Mouse (Mus musculus) midbrain, postnatal 0 days (tissue): ENCODE data around the gene Rlbp1. TPM values are rescaled to one million over a fixed set of nuclear protein-coding genes. Genes with fewer than 3 reads are reported as not detected.

Experiments used
- ATAC-seq: fragments of 200-750 bp; cut with Nextera tagmentation; 2 replicates; pipeline ENCODE4 v1.8.0; 2017; ENCODE audit warnings: moderate number of reproducible peaks, mild to moderate bottlenecking, moderate TSS enrichment, moderate library complexity; ENCODE audit not compliant: low FRiP score
- DNase-seq: peaks from one replicate; pipeline ENCODE4 v3.0.0-alpha.2; 2015; ENCODE audit warnings: low spot score
- H3K27ac ChIP-seq: fragments of 300-500 bp; sonication (generic); 2 replicates; pipeline ENCODE4 v1.5.1; 2014; ENCODE audit warnings: low read depth, mild to moderate bottlenecking, low read length, mixed read lengths
- H3K27me3 ChIP-seq: fragments of 300-500 bp; sonication (generic); 2 replicates; pipeline ENCODE4 v1.6.1; 2014; ENCODE audit warnings: low read length, control low read depth, mixed read lengths; ENCODE audit not compliant: insufficient read depth
- H3K36me3 ChIP-seq: fragments of 300-500 bp; sonication (generic); 2 replicates; pipeline ENCODE4 v1.6.1; 2014; ENCODE audit warnings: low read length, control low read depth, mixed read lengths; ENCODE audit not compliant: insufficient read depth
- H3K4me1 ChIP-seq: fragments of 300-500 bp; sonication (generic); 2 replicates; pipeline ENCODE4 v1.6.1; 2014; ENCODE audit warnings: mild to moderate bottlenecking, control low read depth, antibody characterized with exemption, low read length, mixed read lengths; ENCODE audit not compliant: insufficient read depth
- H3K4me2 ChIP-seq: fragments of 300-500 bp; sonication (generic); 2 replicates; pipeline ENCODE4 v1.6.1; 2014; ENCODE audit warnings: low read depth, mild to moderate bottlenecking, low read length, mixed read lengths; ENCODE audit not compliant: poor library complexity, severe bottlenecking
- H3K4me3 ChIP-seq: fragments of 300-500 bp; sonication (generic); 2 replicates; pipeline ENCODE4 v1.5.1; 2014; ENCODE audit warnings: low read depth, mild to moderate bottlenecking, low read length, moderate library complexity
- H3K9ac ChIP-seq: fragments of 300-500 bp; sonication (generic); replicated peaks from 2 replicates; pipeline ENCODE4 v1.6.1; 2014; ENCODE audit warnings: mild to moderate bottlenecking, low read length, moderate library complexity, mixed read lengths; ENCODE audit not compliant: poor library complexity, severe bottlenecking
- H3K9me3 ChIP-seq: fragments of 300-500 bp; sonication (generic); 2 replicates; pipeline ENCODE4 v1.6.1; 2016; ENCODE audit warnings: low read length, control low read depth
- CTCF ChIP-seq: IDR thresholded peaks from 2 replicates; pipeline ENCODE4 v1.5.1; 2016; ENCODE audit warnings: antibody characterized with exemption, mild to moderate bottlenecking
- WGBS: fragments of 180-500 bp; shearing (Covaris S2); extraction: QIAGEN DNeasy Blood & Tissue Kit; methylation state at CpG from one replicate; pipeline ENCODE4 v1.1.7; 2014; 5-methylcytosine and 5-hydroxymethylcytosine counted together
- polyA plus RNA-seq: library from polyadenylated mRNA; unstranded; fragments of >200 nt; fragmentation: Nextera tagmentation; extraction: Ambion mirVana; gene quantifications from 2 replicates; pipeline ENCODE4 v1.2.1, GENCODE M21; 2015
- total RNA-seq: library from RNA; depleted of rRNA; stranded (reverse); fragments of >200 nt; gene quantifications from 2 replicates; pipeline ENCODE4 v1.2.3, GENCODE M21; 2014

Gene Rlbp1
- total and polyA plus RNA-seq, 2 experiments from 2014 or later: 8.4 to 10.6 TPM

DNA sequence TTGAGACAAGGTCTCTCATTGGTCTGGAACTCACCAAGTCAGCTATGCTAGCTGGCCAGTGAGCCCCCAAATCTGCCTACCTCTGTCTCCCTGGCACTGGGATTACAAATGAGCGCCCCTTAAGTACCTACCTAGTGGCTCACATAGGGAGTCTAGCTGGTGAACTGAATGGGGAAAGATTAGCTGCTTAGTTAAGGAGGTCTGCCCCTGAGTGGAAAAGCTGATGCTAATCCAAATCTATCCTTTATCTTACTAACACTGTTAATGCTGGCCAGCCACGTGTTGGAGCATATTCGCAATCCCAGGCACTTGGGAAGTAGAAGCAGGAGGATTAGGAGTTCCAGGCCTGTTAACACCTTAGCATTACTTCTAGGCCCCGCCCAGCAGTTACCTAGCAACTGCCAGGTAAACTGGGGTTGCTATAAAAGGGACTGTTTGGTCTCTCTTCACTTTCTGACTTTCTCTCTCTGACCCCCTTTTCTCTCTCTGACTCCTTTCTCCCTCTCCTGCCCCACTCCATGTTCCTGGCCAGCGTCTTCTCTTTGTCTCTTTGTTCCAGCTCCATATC lies 3.4 kb upstream of the Rlbp1 start:
- Histone ChIP-seq H3K4me3 (no peak overlapping the region), H3K27me3 (no peaks in the 10 kb centered on the region), H3K9ac (no peak overlapping the region), H3K4me2 (no peak overlapping the region), H3K27ac (no peak overlapping the region), H3K9me3 (no peaks in the 10 kb centered on the region), H3K4me1 (peaks cover 4% of the 10 kb centered on the region; the same call in 1 of the 2 replicates), H3K36me3 (no peaks in the 10 kb centered on the region)
- DNase-seq: no peak
- ATAC-seq: no peak
- WGBS: 58% methylated on average over 5 of the region's 5 CpGs
- no peak for TF ChIP-seq CTCF

DNA sequence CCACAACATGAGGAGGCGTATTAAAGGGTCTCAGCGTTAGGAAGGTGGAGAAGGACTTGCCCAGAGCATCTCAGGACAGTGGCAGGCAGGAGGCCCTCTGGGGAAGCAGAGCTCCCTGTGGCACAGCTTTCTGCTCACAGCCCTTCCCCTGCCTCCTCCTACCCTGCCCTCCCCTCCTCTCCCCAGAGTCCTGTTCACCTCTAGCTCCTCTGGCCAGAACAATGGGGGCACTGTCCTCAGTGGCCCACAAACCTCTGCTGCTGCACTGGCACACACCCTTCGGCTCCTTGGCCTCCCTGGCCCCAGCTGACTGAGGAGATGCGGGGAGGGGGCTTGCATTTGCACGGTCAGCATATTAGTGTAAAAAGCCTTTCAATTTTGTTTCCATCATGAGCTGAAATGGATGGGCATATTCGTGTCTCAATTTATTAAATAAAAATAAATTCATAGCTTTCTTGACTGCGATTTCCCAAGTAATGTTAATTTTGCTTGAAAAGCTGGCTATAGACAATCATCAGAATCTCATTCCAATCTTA lies 1.9 kb upstream of the Rlbp1 start:
- Histone ChIP-seq H3K4me2 (no peak overlapping the region), H3K27me3 (no peaks in the 10 kb centered on the region), H3K4me3 (no peak overlapping the region), H3K36me3 (no peaks in the 10 kb centered on the region), H3K4me1 (peaks cover 4% of the 10 kb centered on the region; the same call in 1 of the 2 replicates), H3K27ac (no peak overlapping the region), H3K9ac (no peak overlapping the region), H3K9me3 (no peaks in the 10 kb centered on the region)
- ATAC-seq: no peak
- 71% methylated on average over 7 of the region's 7 CpGs for WGBS
- DNase-seq: peak; percentile 21
- TF ChIP-seq CTCF: no peak

DNA sequence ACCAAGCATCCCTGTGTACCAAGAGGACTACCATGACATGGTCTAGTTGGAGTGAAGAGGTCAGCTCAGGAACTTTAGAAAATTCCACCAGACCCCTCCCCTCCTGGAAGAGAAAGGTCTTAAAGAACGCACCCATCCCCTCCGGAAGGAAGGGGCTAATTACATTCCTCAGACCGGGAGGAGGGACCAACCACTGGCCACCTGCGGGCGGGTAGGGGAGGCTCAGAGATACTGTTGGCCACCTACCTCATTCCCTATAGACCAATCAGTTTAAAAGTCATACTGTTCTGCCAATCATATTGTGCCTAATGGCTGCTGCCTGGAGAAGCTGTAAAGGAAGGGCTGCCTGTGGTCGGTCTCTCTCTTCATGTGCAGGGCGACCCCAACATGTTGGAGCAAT lies 1.1 kb upstream of the Rlbp1 start:
- Histone ChIP-seq H3K27ac (no peak overlapping the region), H3K9me3 (no peaks in the 10 kb centered on the region), H3K4me3 (no peak overlapping the region), H3K27me3 (no peaks in the 10 kb centered on the region), H3K36me3 (no peaks in the 10 kb centered on the region), H3K4me1 (peaks cover 4% of the 10 kb centered on the region; the same call in 1 of the 2 replicates), H3K9ac (no peak overlapping the region), H3K4me2 (no peak overlapping the region)
- ATAC-seq (no peak), DNase-seq (no peak)
- 68% methylated on average over 7 of the region's 7 CpGs for WGBS
- no peak for TF ChIP-seq CTCF

DNA sequence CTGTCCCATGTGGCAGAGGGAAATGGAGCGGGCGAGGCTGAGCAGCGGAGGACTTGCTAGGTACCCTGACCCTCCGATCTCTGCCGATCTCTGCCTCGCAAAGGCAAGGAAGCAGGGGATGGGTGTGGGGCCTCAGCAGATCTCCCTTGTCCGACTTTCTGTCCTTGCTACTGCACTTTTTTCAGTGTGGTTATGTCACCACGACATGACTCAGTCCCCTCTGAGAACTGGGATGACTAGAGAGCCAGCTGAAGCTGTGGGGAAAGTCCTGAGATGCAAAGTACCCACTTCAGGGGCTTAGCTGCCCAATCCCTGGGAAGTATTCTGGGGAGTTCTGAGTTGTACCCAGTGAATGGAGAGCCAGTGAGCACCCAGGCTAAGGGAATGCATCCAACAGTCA lies 292 bp upstream of the Rlbp1 start:
- Histone ChIP-seq H3K9me3 (no peaks in the 10 kb centered on the region), H3K4me3 (no peak overlapping the region), H3K27me3 (no peaks in the 10 kb centered on the region), H3K27ac (no peak overlapping the region; the same call in 1 of the 2 replicates), H3K9ac (no peak overlapping the region), H3K36me3 (no peaks in the 10 kb centered on the region), H3K4me1 (no peaks in the 10 kb centered on the region), H3K4me2 (no peak overlapping the region)
- DNase-seq (no peak), ATAC-seq (no peak)
- 56% methylated on average over 8 of the region's 8 CpGs for WGBS
- TF ChIP-seq CTCF: no peak

DNA sequence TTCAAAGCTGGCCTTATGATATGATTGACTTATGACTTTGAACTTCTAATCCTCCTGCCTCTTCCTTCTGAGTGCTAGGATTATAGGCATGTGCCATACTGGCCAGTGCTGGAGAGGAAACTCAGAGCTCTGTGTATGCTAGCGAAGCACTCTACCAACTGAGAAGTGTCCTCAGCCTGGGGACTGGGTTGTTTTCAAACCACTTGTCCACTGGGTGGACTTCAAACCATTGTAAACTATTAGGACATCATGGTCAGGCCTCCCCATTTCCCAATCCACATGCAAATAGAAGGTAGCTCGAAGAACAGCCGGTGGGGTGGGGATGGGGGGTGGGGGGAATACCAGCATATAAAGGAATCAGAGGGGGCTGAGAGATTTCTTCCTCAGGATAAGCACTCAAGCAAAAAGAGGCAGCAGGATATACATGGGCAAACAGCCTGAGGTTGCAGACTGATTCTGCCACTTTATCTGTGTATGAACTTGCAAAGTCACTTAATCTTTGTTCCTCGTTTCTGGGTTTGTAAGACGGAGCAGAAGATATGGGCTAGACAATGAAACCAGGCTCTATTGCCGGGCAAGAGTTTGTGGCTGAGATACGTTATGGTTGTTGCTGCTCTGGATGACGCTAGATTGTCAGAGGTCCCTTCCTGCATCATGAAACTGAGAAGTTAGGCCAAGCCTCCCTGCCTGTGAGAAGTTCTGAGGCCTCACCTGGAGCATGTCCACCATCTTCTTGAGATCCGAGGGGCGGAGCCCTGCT lies 10.2 kb downstream of the Rlbp1 start:
- H3K9ac ChIP-seq: no peak overlapping the region
- no peak overlapping the region for H3K27ac ChIP-seq
- H3K4me2 ChIP-seq: no peak overlapping the region
- 88% methylated on average over 10 of the region's 10 CpGs for WGBS
- no peak for TF ChIP-seq CTCF
- no peaks in the 10 kb centered on the region for H3K27me3 ChIP-seq
- H3K4me3 ChIP-seq: no peak overlapping the region
- H3K4me1 ChIP-seq: no peaks in the 10 kb centered on the region
- H3K9me3 ChIP-seq: no peaks in the 10 kb centered on the region
- ATAC-seq: no peak
- DNase-seq: no peak
- H3K36me3 ChIP-seq: no peaks in the 10 kb centered on the region

DNA sequence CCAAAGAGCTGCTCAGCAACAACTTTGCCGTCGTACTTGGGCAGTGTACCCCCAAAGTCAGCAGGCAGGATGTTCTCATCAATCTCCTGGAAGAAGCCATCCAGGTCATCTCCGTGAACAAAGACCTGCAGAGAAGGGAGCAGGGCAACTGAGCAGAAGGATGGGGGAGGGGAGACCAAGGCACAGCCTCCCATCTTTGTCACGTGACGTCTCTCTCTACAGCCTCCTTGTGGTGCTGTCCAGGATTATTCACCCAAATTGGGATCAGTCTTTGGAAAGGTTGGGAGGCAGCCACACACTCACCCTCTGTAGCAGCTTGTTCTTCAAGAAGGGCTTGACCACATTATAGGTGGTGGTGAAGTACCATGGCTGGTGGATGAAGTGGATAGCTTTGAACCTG lies 11.3 kb downstream of the Rlbp1 start:
- no peak for DNase-seq
- WGBS: 71% methylated on average over 5 of the region's 5 CpGs
- TF ChIP-seq CTCF: 0 out of 2 replicates have a peak, but pooled peaks have one; percentile 1

More for the DNA sequence above, 11.3 kb downstream of the Rlbp1 start:
- Histone ChIP-seq H3K9me3 (no peaks in the 10 kb centered on the region), H3K9ac (no peak overlapping the region), H3K4me1 (no peaks in the 10 kb centered on the region), H3K36me3 (no peaks in the 10 kb centered on the region), H3K4me3 (no peak overlapping the region), H3K27me3 (no peaks in the 10 kb centered on the region), H3K27ac (no peak overlapping the region), H3K4me2 (no peak overlapping the region)
- ATAC-seq: no peak
